Mouse (Mus musculus) hindbrain, embryonic 14.5 days (tissue): Measurements from ENCODE around the gene Wdfy2. TPM values are rescaled to one million over a fixed set of nuclear protein-coding genes. Genes with fewer than 3 reads are reported as not detected.

Experiments used
- ATAC-seq: fragments of 200-750 bp; cut with Nextera tagmentation; 2 replicates; pipeline ENCODE4 v1.8.0; 2017; ENCODE audit warnings: moderate number of reproducible peaks, mild to moderate bottlenecking, moderate TSS enrichment, moderate library complexity; ENCODE audit not compliant: low FRiP score
- DNase-seq: peaks from one replicate; pipeline ENCODE4 v3.0.0-alpha.2; 2015; ENCODE audit warnings: low spot score
- H3K27ac ChIP-seq: fragments of 300-500 bp; sonication (generic); 2 replicates; pipeline ENCODE4 v1.5.1; 2014; ENCODE audit warnings: mild to moderate bottlenecking, moderate library complexity
- H3K27me3 ChIP-seq: fragments of 300-500 bp; sonication (generic); 2 replicates; pipeline ENCODE4 v1.6.1; 2014; ENCODE audit warnings: mild to moderate bottlenecking, low read length, mixed read lengths; ENCODE audit not compliant: control insufficient read depth, insufficient read depth
- H3K36me3 ChIP-seq: fragments of 300-500 bp; sonication (generic); replicated peaks from 2 replicates; pipeline ENCODE4 v1.6.1; 2014; ENCODE audit not compliant: control insufficient read depth, insufficient read depth
- H3K4me1 ChIP-seq: fragments of 300-500 bp; sonication (generic); replicated peaks from 2 replicates; pipeline ENCODE4 v1.6.1; 2014; ENCODE audit warnings: antibody characterized with exemption, low read length, mixed read lengths; ENCODE audit not compliant: control insufficient read depth, insufficient read depth
- H3K4me2 ChIP-seq: fragments of 300-500 bp; sonication (generic); replicated peaks from 2 replicates; pipeline ENCODE4 v1.6.1; 2014; ENCODE audit warnings: mild to moderate bottlenecking, moderate library complexity
- H3K4me3 ChIP-seq: fragments of 300-500 bp; sonication (generic); replicated peaks from 2 replicates; pipeline ENCODE4 v1.5.1; 2014; ENCODE audit warnings: mild to moderate bottlenecking, low read length
- H3K9ac ChIP-seq: fragments of 300-500 bp; sonication (generic); 2 replicates; pipeline ENCODE4 v1.6.1; 2014
- H3K9me3 ChIP-seq: fragments of 300-500 bp; sonication (generic); 2 replicates; pipeline ENCODE4 v1.6.1; 2016; ENCODE audit warnings: low read length; ENCODE audit not compliant: control insufficient read depth
- WGBS: fragments of 180-500 bp; shearing (Covaris S2); extraction: QIAGEN DNeasy Blood & Tissue Kit; methylation state at CpG from one replicate; pipeline ENCODE4 v1.1.7; 2014; 5-methylcytosine and 5-hydroxymethylcytosine counted together
- polyA plus RNA-seq: library from polyadenylated mRNA; unstranded; fragments of >200 nt; fragmentation: Nextera tagmentation; extraction: Ambion mirVana; gene quantifications from 2 replicates; pipeline ENCODE4 v1.2.1, GENCODE M21; 2014

Gene Wdfy2
- polyA plus RNA-seq, 1 experiment from 2014 or later: 12.0 TPM

GRCm38 (mm10) chr14:62838336-62838735, 858 bp downstream of the Wdfy2 start:
- peak overlapping the region; percentile 93 for H3K4me3 ChIP-seq

GRCm38 (mm10) chr14:62841726-62842125, 4.2 kb downstream of the Wdfy2 start:
- DNase-seq (no peak), ATAC-seq (no peak)
- Histone ChIP-seq H3K4me1 (peaks cover 19% of the 10 kb centered on the region), H3K36me3 (no peaks in the 10 kb centered on the region), H3K27ac (no peak overlapping the region), H3K4me2 (no peak overlapping the region), H3K4me3 (no peak overlapping the region), H3K27me3 (no peaks in the 10 kb centered on the region), H3K9ac (no peak overlapping the region), H3K9me3 (no peaks in the 10 kb centered on the region)

More at GRCm38 (mm10) chr14:62838336-62838735, 858 bp downstream of the Wdfy2 start:
- no peaks in the 10 kb centered on the region for H3K36me3 ChIP-seq
- DNase-seq: no peak
- H3K27ac ChIP-seq: peak overlapping the region; percentile 85; the same call in 1 of the 2 replicates
- no peak for ATAC-seq
- 14% methylated on average over 9 of the region's 9 CpGs for WGBS
- peak overlapping the region; percentile 79 for H3K4me2 ChIP-seq
- H3K9ac ChIP-seq: peak overlapping the region; percentile 91
- no peaks in the 10 kb centered on the region for H3K9me3 ChIP-seq
- H3K27me3 ChIP-seq: no peaks in the 10 kb centered on the region
- H3K4me1 ChIP-seq: peaks cover 16% of the 10 kb centered on the region

- no peaks in the 10 kb centered on the region for H3K36me3 ChIP-seq
- DNase-seq: no peak
- 0 out of 2 replicates have a peak, but pooled peaks cover 7% of the 10 kb centered on the region for H3K9me3 ChIP-seq
- H3K4me1 ChIP-seq: peaks cover 19% of the 10 kb centered on the region
- H3K4me3 ChIP-seq: no peak overlapping the region
- no peaks in the 10 kb centered on the region for H3K27me3 ChIP-seq
- H3K27ac ChIP-seq: no peak overlapping the region
- no peak for ATAC-seq
- H3K9ac ChIP-seq: no peak overlapping the region
- no peak overlapping the region for H3K4me2 ChIP-seq
These were observed 5.0 kb downstream of the Wdfy2 start for GRCm38 (mm10) chr14:62842495-62842894.

GRCm38 (mm10) chr14:62842976-62843375, 5.5 kb downstream of the Wdfy2 start:
- ATAC-seq: no peak
- Histone ChIP-seq H3K4me1 (peaks cover 19% of the 10 kb centered on the region), H3K27me3 (no peaks in the 10 kb centered on the region), H3K4me3 (no peak overlapping the region), H3K9me3 (0 out of 2 replicates have a peak, but pooled peaks cover 7% of the 10 kb centered on the region), H3K4me2 (no peak overlapping the region), H3K9ac (no peak overlapping the region), H3K27ac (no peak overlapping the region), H3K36me3 (no peaks in the 10 kb centered on the region)
- 81% methylated on average over 2 of the region's 2 CpGs for WGBS
- no peak for DNase-seq

GRCm38 (mm10) chr14:62844226-62844625, 6.7 kb downstream of the Wdfy2 start:
- peaks cover 9% of the 10 kb centered on the region for H3K4me1 ChIP-seq
- WGBS: 84% methylated on average over 8 of the region's 8 CpGs
- ATAC-seq (no peak), DNase-seq (no peak)
- H3K9ac ChIP-seq: no peak overlapping the region
- H3K4me2 ChIP-seq: no peak overlapping the region
- H3K27me3 ChIP-seq: no peaks in the 10 kb centered on the region
- H3K9me3 ChIP-seq: peaks cover 15% of the 10 kb centered on the region
- no peak overlapping the region for H3K4me3 ChIP-seq
- H3K27ac ChIP-seq: no peak overlapping the region
- H3K36me3 ChIP-seq: no peaks in the 10 kb centered on the region

GRCm38 (mm10) chr14:62845011-62845840, 7.7 kb downstream of the Wdfy2 start:
- Histone ChIP-seq H3K36me3 (no peaks in the 10 kb centered on the region), H3K4me1 (peaks cover 3% of the 10 kb centered on the region), H3K27ac (no peak overlapping the region), H3K4me3 (no peak overlapping the region), H3K4me2 (no peak overlapping the region; the same call in 1 of the 2 replicates), H3K27me3 (no peaks in the 10 kb centered on the region), H3K9me3 (peaks cover 15% of the 10 kb centered on the region), H3K9ac (no peak overlapping the region)
- ATAC-seq: no peak
- 80% methylated on average over 8 of the region's 8 CpGs for WGBS
- no peak for DNase-seq

GRCm38 (mm10) chr14:62850980-62851379, 13.5 kb downstream of the Wdfy2 start:
- WGBS: 34% methylated on average over 6 of the region's 6 CpGs
- peak; percentile 73; the same call in 1 of the 2 replicates for ATAC-seq

GRCm38 (mm10) chr14:62852840-62853239, 15.4 kb downstream of the Wdfy2 start:
- Histone ChIP-seq H3K9me3 (peaks cover 8% of the 10 kb centered on the region), H3K9ac (no peak overlapping the region), H3K27ac (no peak overlapping the region), H3K4me2 (no peak overlapping the region), H3K4me1 (peaks cover 6% of the 10 kb centered on the region; the same call in 1 of the 2 replicates), H3K4me3 (no peak overlapping the region), H3K36me3 (no peaks in the 10 kb centered on the region), H3K27me3 (no peaks in the 10 kb centered on the region)
- no peak for ATAC-seq
- WGBS: 86% methylated on average over 3 of the region's 3 CpGs
- no peak for DNase-seq

More at GRCm38 (mm10) chr14:62850980-62851379, 13.5 kb downstream of the Wdfy2 start:
- Histone ChIP-seq H3K27me3 (no peaks in the 10 kb centered on the region), H3K4me2 (no peak overlapping the region), H3K27ac (0 out of 2 replicates have a peak overlapping the region, but pooled peaks have one; percentile 17), H3K9me3 (peaks cover 15% of the 10 kb centered on the region), H3K36me3 (no peaks in the 10 kb centered on the region), H3K9ac (no peak overlapping the region), H3K4me1 (peaks cover 6% of the 10 kb centered on the region; the same call in 1 of the 2 replicates), H3K4me3 (no peak overlapping the region)
- DNase-seq: no peak

GRCm38 (mm10) chr14:62855077-62855835, 17.8 kb downstream of the Wdfy2 start:
- no peaks in the 10 kb centered on the region for H3K9me3 ChIP-seq
- H3K4me1 ChIP-seq: peaks cover 6% of the 10 kb centered on the region; the same call in 1 of the 2 replicates
- 53% methylated on average over 18 of the region's 18 CpGs for WGBS
- 0 out of 2 replicates have a peak overlapping the region, but pooled peaks have one; percentile 11 for H3K4me2 ChIP-seq
- no peak overlapping the region for H3K4me3 ChIP-seq
- H3K27me3 ChIP-seq: no peaks in the 10 kb centered on the region
- H3K27ac ChIP-seq: no peak overlapping the region
- ATAC-seq (no peak), DNase-seq (no peak)
- H3K36me3 ChIP-seq: no peaks in the 10 kb centered on the region
- no peak overlapping the region for H3K9ac ChIP-seq
